Comparison of ENCODE assay signal across 19 mouse cellular contexts in the genomic region with DNA sequence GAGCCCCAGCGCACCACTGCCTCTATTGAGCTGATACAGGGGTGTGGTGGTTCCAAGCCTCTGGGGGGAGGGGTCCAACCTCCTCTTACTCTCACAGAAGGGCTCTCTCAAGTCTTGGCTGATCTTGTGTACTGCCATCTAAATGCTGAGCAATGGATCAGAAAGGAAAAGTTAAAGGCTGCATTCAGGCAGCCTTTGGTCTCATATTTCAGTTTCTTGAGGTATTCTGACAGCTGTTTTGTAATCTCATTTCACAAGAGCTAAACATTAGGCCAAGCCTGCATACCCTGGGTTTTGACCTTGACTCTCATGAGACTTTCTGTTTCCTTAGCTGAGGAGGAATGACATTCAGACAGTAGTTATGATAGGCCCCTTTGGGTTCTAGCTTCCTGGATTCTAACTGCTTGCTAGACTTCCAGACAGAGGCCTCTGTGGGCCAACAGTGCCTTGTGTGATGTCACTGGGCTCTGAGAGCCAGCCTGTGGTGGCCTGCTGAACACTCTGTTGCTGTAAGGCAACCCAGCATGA. TPM values are rescaled to one million over a fixed set of nuclear protein-coding genes. Genes with fewer than 3 reads are reported as not detected.
DNase-seq lines count a peak whose midpoint lies in the region; ATAC-seq and TF ChIP-seq lines count a peak whose summit lies in the region.
"Had no signal": no experiment of that assay in that cellular context is flagged by ENCODE, and none has a peak within 500 bp of the region (broad histone marks: within the 10 kb centered on the region; RNA-seq: fewer than 3 reads in every experiment).

A gene (plus strand): TSS at position 457 of the 528 bp plus-strand sequence.

- no peaks in the 10 kb centered on the region for H3K36me3 ChIP-seq in embryonic facial prominence, embryonic 11.5 days (replicated peaks; ENCODE audit: control insufficient read depth, insufficient read depth, low read depth, low read length)
- H3K36me3 ChIP-seq in embryonic facial prominence, embryonic 10.5 days (replicated peaks) = no peaks in the 10 kb centered on the region
- no peaks in the 10 kb centered on the region for H3K36me3 ChIP-seq in testis, adult 2 months (ENCODE audit: control insufficient read depth, insufficient read depth, low read length)
- no peaks in the 10 kb centered on the region for H3K36me3 ChIP-seq in intestine, postnatal 0 days (ENCODE audit: control insufficient read depth, insufficient read depth)
- H3K36me3 ChIP-seq: forebrain, embryonic 10.5 days; hindbrain, embryonic 12.5 days; liver, embryonic 15.5 days had no signal

- no peak within 1 kb of the TSS for H3K27ac ChIP-seq in embryonic facial prominence, embryonic 11.5 days (replicated peaks; ENCODE audit: low read depth, low read length)
- no peak within 1 kb of the TSS for H3K27ac ChIP-seq in embryonic facial prominence, embryonic 10.5 days (replicated peaks)
- H3K27ac ChIP-seq in testis, adult 2 months (ENCODE audit: control insufficient read depth, insufficient read depth, low read depth, low read length) = peak within 1 kb of the TSS; percentile 19
- H3K27ac ChIP-seq in intestine, postnatal 0 days (ENCODE audit: low read depth, low read length) = no peak within 1 kb of the TSS
- H3K27ac ChIP-seq: forebrain, embryonic 10.5 days; hindbrain, embryonic 12.5 days; liver, embryonic 15.5 days had no signal

- peak; percentile 80; the same call in 1 of the 2 replicates for TF ChIP-seq POLR2A in testis, adult 2 months (IDR thresholded peaks at IDR 0.05; ENCODE audit: control insufficient read depth, low read depth, low read length)

- H3K4me2 ChIP-seq in embryonic facial prominence, embryonic 11.5 days (ENCODE audit: low read depth, low read length) = no peak within 1 kb of the TSS
- H3K4me2 ChIP-seq in intestine, postnatal 0 days (replicated peaks; ENCODE audit: low read depth) = no peak within 1 kb of the TSS
- H3K4me2 ChIP-seq: hindbrain, embryonic 12.5 days; liver, embryonic 15.5 days had no signal

- 76% methylated on average over 1 of the region's 1 CpGs for WGBS in embryonic facial prominence, embryonic 11.5 days
- 76% methylated on average over 1 of the region's 1 CpGs for WGBS in embryonic facial prominence, embryonic 10.5 days
- 86% methylated on average over 1 of the region's 1 CpGs for WGBS in intestine, postnatal 0 days

- H3K4me3 ChIP-seq in embryonic facial prominence, embryonic 11.5 days (ENCODE audit: low read depth, low read length) = no peak within 1 kb of the TSS
- H3K4me3 ChIP-seq in embryonic facial prominence, embryonic 10.5 days = no peak within 1 kb of the TSS
- H3K4me3 ChIP-seq in testis, adult 2 months (ENCODE audit: control insufficient read depth, low read depth, low read length) = peak within 1 kb of the TSS; percentile 77
- no peak within 1 kb of the TSS for H3K4me3 ChIP-seq in intestine, postnatal 0 days (ENCODE audit: low read depth, low read length)
- H3K4me3 ChIP-seq: forebrain, embryonic 10.5 days; hindbrain, embryonic 12.5 days; liver, embryonic 15.5 days had no signal

- peak; percentile 17 for DNase-seq in embryonic facial prominence, embryonic 11.5 days (ENCODE audit: low spot score)
- DNase-seq in embryonic facial prominence, embryonic 10.5 days (ENCODE audit: low spot score) = no peak
- no peak for DNase-seq in testis, postnatal 10 days (ENCODE audit: low spot score)
- DNase-seq in kidney, postnatal 25 days = peak; percentile 11 to 60
- DNase-seq in left cerebral cortex, postnatal 14 days (ENCODE audit: low spot score in 2 of 2) = no peak
- no peak for DNase-seq in right cerebral cortex, adult 2 months (ENCODE audit: low spot score in 2 of 2)
- DNase-seq: B cell, adult 2 months; cerebellum, postnatal 25 days; gastrocnemius, postnatal 10 days; midbrain, embryonic 14.5 days; thymus, adult 2 months had no signal

- TF ChIP-seq CTCF in testis, adult 2 months (IDR thresholded peaks at IDR 0.05; ENCODE audit: control insufficient read depth, insufficient read depth, insufficient replicate concordance, low read depth, low read length) = no peak
- TF ChIP-seq CTCF in intestine, postnatal 0 days (IDR thresholded peaks at IDR 0.05; ENCODE audit: low read depth) = no peak

- no peak within 1 kb of the TSS for H3K9ac ChIP-seq in embryonic facial prominence, embryonic 11.5 days (replicated peaks; ENCODE audit: low read length)
- H3K9ac ChIP-seq in intestine, postnatal 0 days (ENCODE audit: low read depth, low read length) = no peak within 1 kb of the TSS
- H3K9ac ChIP-seq: hindbrain, embryonic 12.5 days; liver, embryonic 15.5 days had no signal

- intact Hi-C loops in left cerebral cortex, postnatal 14 days (cut with DNase I) = no loop called here

- no peaks in the 10 kb centered on the region for H3K4me1 ChIP-seq in embryonic facial prominence, embryonic 11.5 days (ENCODE audit: control insufficient read depth, insufficient read depth, low read length)
- H3K4me1 ChIP-seq in embryonic facial prominence, embryonic 10.5 days = peaks cover 8% of the 10 kb centered on the region
- no peaks in the 10 kb centered on the region for H3K4me1 ChIP-seq in testis, adult 2 months (ENCODE audit: control insufficient read depth, insufficient read depth, low read length)
- no peaks in the 10 kb centered on the region for H3K4me1 ChIP-seq in intestine, postnatal 0 days (replicated peaks; ENCODE audit: control insufficient read depth, insufficient read depth, low read length)
- H3K4me1 ChIP-seq: forebrain, embryonic 10.5 days; hindbrain, embryonic 12.5 days; liver, embryonic 15.5 days had no signal

- 0 out of 2 replicates have a peak, but pooled peaks have one; percentile 34 for ATAC-seq in embryonic facial prominence, embryonic 11.5 days (replicated peaks; ENCODE audit: insufficient number of reproducible peaks, low FRiP score, low TSS enrichment, low read depth)
- no peak for ATAC-seq in intestine, postnatal 0 days

- no peaks in the 10 kb centered on the region for H3K27me3 ChIP-seq in embryonic facial prominence, embryonic 11.5 days (ENCODE audit: control insufficient read depth, insufficient read depth, low read length)
- no peaks in the 10 kb centered on the region for H3K27me3 ChIP-seq in embryonic facial prominence, embryonic 10.5 days (replicated peaks; ENCODE audit: low read depth, poor library complexity, severe bottlenecking)
- no peaks in the 10 kb centered on the region for H3K27me3 ChIP-seq in testis, adult 2 months (ENCODE audit: control insufficient read depth, insufficient read depth, low read length)
- no peaks in the 10 kb centered on the region for H3K27me3 ChIP-seq in intestine, postnatal 0 days (replicated peaks; ENCODE audit: control insufficient read depth, insufficient read depth, low read length)
- H3K27me3 ChIP-seq: hindbrain, embryonic 12.5 days; liver, embryonic 15.5 days had no signal

- H3K9me3 ChIP-seq in embryonic facial prominence, embryonic 11.5 days (replicated peaks; ENCODE audit: control insufficient read depth, low read length) = no peaks in the 10 kb centered on the region; the same call in 1 of the 2 replicates
- no peaks in the 10 kb centered on the region for H3K9me3 ChIP-seq in embryonic facial prominence, embryonic 10.5 days
- H3K9me3 ChIP-seq in intestine, postnatal 0 days (ENCODE audit: control insufficient read depth) = no peaks in the 10 kb centered on the region
- H3K9me3 ChIP-seq: forebrain, embryonic 10.5 days; hindbrain, embryonic 12.5 days; liver, embryonic 15.5 days had no signal

RNA-seq across cellular contexts. Expression of the gene that starts here (rescaled TPM):
- not detected in 2 replicates for polyA plus RNA-seq in embryonic facial prominence, embryonic 11.5 days (2014; fragmentation: Nextera tagmentation; extraction: Ambion mirVana)
- not detected in 2 replicates for polyA plus RNA-seq in embryonic facial prominence, embryonic 10.5 days (2016; fragmentation: Nextera tagmentation; extraction: Ambion mirVana)
- polyA plus RNA-seq in testis, adult 2 months (2012; rRNA removed) = 139 and 181 TPM in 2 replicates
- total RNA-seq in left cerebral cortex, postnatal 14 days (2021) = not detected
- polyA plus RNA-seq in intestine, postnatal 0 days (2015; fragmentation: Nextera tagmentation; extraction: Ambion mirVana) = not detected in 2 replicates
- total RNA-seq: gastrocnemius, postnatal 10 days; layer of hippocampus, postnatal 10 days; neutrophil, adult 5-6 weeks had no signal
- polyA plus RNA-seq: forebrain, embryonic 10.5 days; hindbrain, embryonic 12.5 days; liver, embryonic 15.5 days; midbrain, embryonic 14.5 days; small intestine, adult 2 months; thymus, adult 2 months had no signal

Comparison
In these comparisons a context has a peak if more than half of its experiments do, and no peak if none do; other contexts are left out.
1. RNA of the gene that starts here (polyA plus RNA-seq): 139 to 181 TPM in testis, adult 2 months; not detected in embryonic facial prominence, embryonic 11.5 days, not detected in embryonic facial prominence, embryonic 10.5 days and not detected in intestine, postnatal 0 days; every median in the first group is over 100 times any median in the second.
2. Peak in DNase-seq and ATAC-seq in embryonic facial prominence, embryonic 11.5 days; RNA of the gene not detected or under 1 TPM.
3. DNase-seq: peak in kidney, postnatal 25 days (2 of 2); none in embryonic facial prominence, embryonic 10.5 days (single experiment), testis, postnatal 10 days (single experiment), left cerebral cortex, postnatal 14 days (0 of 2) and right cerebral cortex, adult 2 months (0 of 2).